Mouse (Mus musculus): ENCODE data around the gene Sipa1l3.

DNA sequence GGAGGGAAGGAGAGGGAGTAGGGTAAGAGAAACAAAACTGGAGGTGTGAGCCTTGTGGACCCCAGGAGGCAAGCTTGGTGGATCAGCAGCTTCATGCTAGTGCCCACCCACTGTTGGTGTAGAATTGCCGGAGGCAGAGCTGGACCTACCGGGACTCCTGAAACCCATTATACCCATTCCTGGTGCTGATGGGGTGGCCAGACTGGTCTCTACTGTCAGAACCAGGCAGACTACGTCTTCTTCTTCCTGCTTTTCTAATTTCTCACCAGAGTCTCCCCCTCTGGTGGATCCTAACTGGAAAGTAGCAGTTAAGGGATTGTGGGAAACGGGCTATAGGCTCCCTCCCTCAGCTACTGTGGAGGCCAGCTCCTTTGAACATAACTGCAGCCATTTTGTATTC, 23.2 kb upstream of the Sipa1l3 start:
- no peak for TF ChIP-seq CTCF (conservative IDR thresholded peaks at IDR 0.05; ENCODE audit: low read length)
- no peak for TF ChIP-seq POU5F1 (IDR thresholded peaks at IDR 0.05; ENCODE audit: borderline replicate concordance, low read length)
- no peak for TF ChIP-seq NANOG (IDR thresholded peaks at IDR 0.05; ENCODE audit: borderline replicate concordance, low read length)

All from E14TG2a.4 (cell line).